Mouse (Mus musculus): ENCODE data around the gene Fubp1. TPM values are rescaled to one million over a fixed set of nuclear protein-coding genes. Genes with fewer than 3 reads are reported as not detected.

Fubp1 gene
- total and polyA plus RNA-seq, 2 experiments from 2014 or later, result 135 to 257 TPM

- no peak overlapping the region for H3K4me3 ChIP-seq (ENCODE audit: low read depth, low read length)
- H3K27ac ChIP-seq (ENCODE audit: low read depth, low read length), result no peak overlapping the region
- no peaks in the 10 kb centered on the region for H3K4me1 ChIP-seq (ENCODE audit: insufficient read depth)
- H3K4me2 ChIP-seq (ENCODE audit: low read depth), result no peak overlapping the region
- H3K27me3 ChIP-seq (ENCODE audit: insufficient read depth, low read length), result no peaks in the 10 kb centered on the region
- 100% methylated on average over 1 of the region's 1 CpGs for WGBS
- no peak for TF ChIP-seq CTCF (IDR thresholded peaks at IDR 0.05; ENCODE audit: low read depth)
- no peak overlapping the region for H3K9ac ChIP-seq
- DNase-seq, result no peak
- no peak for ATAC-seq
- H3K36me3 ChIP-seq (ENCODE audit: insufficient read depth), result peaks cover 59% of the 10 kb centered on the region
- no peaks in the 10 kb centered on the region for H3K9me3 ChIP-seq (ENCODE audit: low read length)
Measured at GRCm38 (mm10) chr3:152284306-152284705, 74.1 kb downstream of the Fubp1 start.

GRCm38 (mm10) chr3:152284759-152285158 is 74.5 kb downstream of the Fubp1 start:
- peaks cover 61% of the 10 kb centered on the region for H3K36me3 ChIP-seq (ENCODE audit: insufficient read depth)
- no peak for DNase-seq

More at GRCm38 (mm10) chr3:152284759-152285158, 74.5 kb downstream of the Fubp1 start:
- H3K27ac ChIP-seq (ENCODE audit: low read depth, low read length), result no peak overlapping the region
- no peak overlapping the region for H3K4me3 ChIP-seq (ENCODE audit: low read depth, low read length)
- 95% methylated on average over 5 of the region's 5 CpGs for WGBS
- no peaks in the 10 kb centered on the region for H3K4me1 ChIP-seq (ENCODE audit: insufficient read depth)
- no peak overlapping the region for H3K4me2 ChIP-seq (ENCODE audit: low read depth)
- H3K9ac ChIP-seq, result no peak overlapping the region
- no peaks in the 10 kb centered on the region for H3K27me3 ChIP-seq (ENCODE audit: insufficient read depth, low read length)
- no peaks in the 10 kb centered on the region for H3K9me3 ChIP-seq (ENCODE audit: low read length)
- ATAC-seq, result no peak
- TF ChIP-seq CTCF (IDR thresholded peaks at IDR 0.05; ENCODE audit: low read depth), result no peak

Other genes with a start within 250 kb of the Fubp1 start
- 12.0 and 13.9 TPM in 2 replicates for gene Gipc2, start 44.2 kb upstream of the Fubp1 start, total RNA-seq (2014; rRNA removed)
- gene Gipc2, start 44.2 kb upstream of the Fubp1 start, polyA plus RNA-seq (2015; fragmentation: Nextera tagmentation; extraction: Ambion mirVana), result 5.1 and 6.3 TPM in 2 replicates
- gene Dnajb4, start 120 bp upstream of the Fubp1 start, total RNA-seq (2014; rRNA removed), result 36.1 and 39.7 TPM in 2 replicates
- gene Dnajb4, start 120 bp upstream of the Fubp1 start, polyA plus RNA-seq (2015; fragmentation: Nextera tagmentation; extraction: Ambion mirVana), result 28.9 and 41.5 TPM in 2 replicates
- 0.38 and 0.77 TPM in 2 replicates for gene Nexn, start 55.9 kb downstream of the Fubp1 start, total RNA-seq (2014; rRNA removed)
- 3.1 and 4.2 TPM in 2 replicates for gene Nexn, start 55.9 kb downstream of the Fubp1 start, polyA plus RNA-seq (2015; fragmentation: Nextera tagmentation; extraction: Ambion mirVana)
- 20.3 and 24.3 TPM in 2 replicates for gene Miga1, start 130.0 kb downstream of the Fubp1 start, total RNA-seq (2014; rRNA removed)
- gene Miga1, start 130.0 kb downstream of the Fubp1 start, polyA plus RNA-seq (2015; fragmentation: Nextera tagmentation; extraction: Ambion mirVana), result 14.1 and 18.8 TPM in 2 replicates
- gene Usp33, start 136.1 kb downstream of the Fubp1 start, total RNA-seq (2014; rRNA removed), result 113 and 119 TPM in 2 replicates
- 64.7 and 67.6 TPM in 2 replicates for gene Usp33, start 136.1 kb downstream of the Fubp1 start, polyA plus RNA-seq (2015; fragmentation: Nextera tagmentation; extraction: Ambion mirVana)
- gene Zzz3, start 185.1 kb downstream of the Fubp1 start, total RNA-seq (2014; rRNA removed), result 32.7 and 43.4 TPM in 2 replicates
- gene Zzz3, start 185.1 kb downstream of the Fubp1 start, polyA plus RNA-seq (2015; fragmentation: Nextera tagmentation; extraction: Ambion mirVana), result 16.1 and 22.6 TPM in 2 replicates

All from forebrain, postnatal 0 days (tissue).